In genomic region chr6:112304751-112305150, GRCm38 (mm10) we compare ENCODE assay signal across 9 mouse cellular contexts. TPM values are rescaled to one million over a fixed set of nuclear protein-coding genes. Genes with fewer than 3 reads are reported as not detected.
DNase-seq lines count a peak whose midpoint lies in the region; ATAC-seq lines count a peak whose summit lies in the region.
"Had no signal": no experiment of that assay in that cellular context is flagged by ENCODE, and none has a peak within 500 bp of the region (broad histone marks: within the 10 kb centered on the region; RNA-seq: fewer than 3 reads in every experiment).

No protein-coding gene starts in this region.

- H3K27me3 ChIP-seq in heart, embryonic 14.5 days (ENCODE audit: control insufficient read depth, insufficient read depth, low read length): no peaks in the 10 kb centered on the region
- H3K27me3 ChIP-seq in limb, embryonic 15.5 days: no peaks in the 10 kb centered on the region
- H3K27me3 ChIP-seq: megakaryocyte, embryonic 14.5 days had no signal

- no peaks in the 10 kb centered on the region for H3K9me3 ChIP-seq in heart, embryonic 14.5 days (ENCODE audit: control insufficient read depth, low read length)
- H3K9me3 ChIP-seq in limb, embryonic 15.5 days: no peaks in the 10 kb centered on the region
- H3K9me3 ChIP-seq: megakaryocyte, embryonic 14.5 days had no signal

- H3K4me1 ChIP-seq in heart, embryonic 14.5 days (ENCODE audit: control insufficient read depth in 2 of 2, insufficient read depth in 2 of 2, low read length in 2 of 2): peaks cover 18 to 44% of the 10 kb centered on the region in 2 experiments
- peaks cover 21% of the 10 kb centered on the region for H3K4me1 ChIP-seq in limb, embryonic 15.5 days
- H3K4me1 ChIP-seq: megakaryocyte, embryonic 14.5 days had no signal

- DNase-seq in adrenal gland, adult (ENCODE audit: inconsistent age in 2 of 2, low spot score in 1 of 2): peak; percentile 56 to 81
- DNase-seq in adrenal gland, postnatal 4 days (ENCODE audit: low spot score in 2 of 2): no peak
- DNase-seq in ES-CJ7 (ENCODE audit: low read depth, low spot score): peak; percentile 9
- peak; percentile 54 for DNase-seq in testis, postnatal 10 days (ENCODE audit: low spot score)
- no peak for DNase-seq in B cell, adult 2 months
- DNase-seq in spleen, adult 18-20 months: no peak

- no peak overlapping the region for H3K4me3 ChIP-seq in heart, embryonic 14.5 days (ENCODE audit: control insufficient read depth in 1 of 2, insufficient read depth in 1 of 2, low read depth in 1 of 2, low read length in 2 of 2)
- H3K4me3 ChIP-seq in limb, embryonic 15.5 days: no peak overlapping the region
- H3K4me3 ChIP-seq: megakaryocyte, embryonic 14.5 days had no signal

- H3K27ac ChIP-seq in heart, embryonic 14.5 days (replicated peaks in 1 of 2; ENCODE audit: control insufficient read depth in 1 of 2, insufficient read depth in 1 of 2, low read depth in 2 of 2, low read length in 2 of 2): peak overlapping the region in 1 of 2 experiments; percentile 38; a peak in 2 of 4 replicates
- peak overlapping the region; percentile 8 for H3K27ac ChIP-seq in limb, embryonic 15.5 days

- WGBS in heart, embryonic 14.5 days: 29% methylated on average over 8 of the region's 8 CpGs
- 30% methylated on average over 8 of the region's 8 CpGs for WGBS in limb, embryonic 15.5 days

- ATAC-seq in heart, embryonic 14.5 days (ENCODE audit: insufficient number of reproducible peaks, insufficient read depth, low FRiP score, low read depth): no peak
- no peak for ATAC-seq in limb, embryonic 15.5 days (ENCODE audit: insufficient number of reproducible peaks, low FRiP score, low TSS enrichment, low read depth)

- H3K4me2 ChIP-seq in heart, embryonic 14.5 days (ENCODE audit: low read length): 0 out of 2 replicates have a peak overlapping the region, but pooled peaks have one; percentile 38
- no peak overlapping the region for H3K4me2 ChIP-seq in limb, embryonic 15.5 days

- 0 out of 2 replicates have a peak overlapping the region, but pooled peaks have one; percentile 2 for H3K9ac ChIP-seq in heart, embryonic 14.5 days (ENCODE audit: low read length)
- H3K9ac ChIP-seq in limb, embryonic 15.5 days: no peak overlapping the region

- H3K36me3 ChIP-seq in heart, embryonic 14.5 days (ENCODE audit: control insufficient read depth, insufficient read depth, low read length): peaks cover 31% of the 10 kb centered on the region
- no peaks in the 10 kb centered on the region for H3K36me3 ChIP-seq in limb, embryonic 15.5 days

RNA-seq across cellular contexts. Expression of gene Lmcd1, which starts 31.2 kb away (rescaled TPM):
- 10 to 100 TPM; 12.1 to 15.9 TPM for total RNA-seq in adrenal gland, postnatal 4 days (2021)
- 56.7 and 59.6 TPM in 2 replicates for polyA plus RNA-seq in heart, embryonic 14.5 days (2014; fragmentation: Nextera tagmentation; extraction: Ambion mirVana)
- 26.6 and 61.5 TPM in 2 replicates for polyA plus RNA-seq in limb, embryonic 15.5 days (2015; fragmentation: Nextera tagmentation; extraction: Ambion mirVana)

Comparison
In these comparisons a context has a peak if more than half of its experiments do, and no peak if none do; other contexts are left out.
1. DNase-seq: peak in adrenal gland, adult (2 of 2), ES-CJ7 (single experiment) and testis, postnatal 10 days (single experiment); none in adrenal gland, postnatal 4 days (0 of 2), B cell, adult 2 months (0 of 2) and spleen, adult 18-20 months (0 of 2).